Mouse (Mus musculus): Measurements from ENCODE around the gene Ucp1. TPM values are rescaled to one million over a fixed set of nuclear protein-coding genes. Genes with fewer than 3 reads are reported as not detected.
"Not testable (repeated sequence)": the region's sequence is repeated elsewhere in the genome, so short reads cannot be mapped to it uniquely, and the experiment has no call there.

The Ucp1 gene
- polyA plus RNA-seq, 1 experiment from 2014 or later: not detected

DNA sequence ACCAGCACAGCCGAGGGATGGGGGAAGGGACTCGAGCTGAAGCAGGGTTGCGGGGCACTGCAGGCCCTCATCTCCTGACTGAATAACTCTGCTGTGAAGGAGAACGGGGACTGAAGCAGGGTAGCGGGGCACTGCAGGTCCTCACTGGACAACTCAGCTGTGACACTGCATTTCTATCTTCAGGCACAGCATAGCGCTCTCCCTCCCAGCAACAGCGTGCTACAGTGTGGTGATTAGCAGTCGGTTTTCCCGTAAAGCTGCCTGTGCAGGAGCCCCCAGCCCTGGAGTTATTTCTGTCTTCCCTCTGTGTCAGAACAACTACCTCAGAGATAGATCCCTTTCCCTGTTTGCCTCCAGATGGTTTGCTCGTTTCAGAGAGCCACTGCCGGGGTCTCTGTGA lies 15.7 kb upstream of the Ucp1 start:
- H3K36me3 ChIP-seq (ENCODE audit: control insufficient read depth, insufficient read depth, low read length): no peaks in the 10 kb centered on the region
- H3K4me1 ChIP-seq (ENCODE audit: control insufficient read depth, insufficient read depth, low read length): no peaks in the 10 kb centered on the region
- no peak overlapping the region for H3K4me2 ChIP-seq (ENCODE audit: low read depth, low read length)
- ATAC-seq: no peak
- WGBS: 61% methylated on average over 11 of the region's 11 CpGs
- no peak overlapping the region for H3K27ac ChIP-seq (ENCODE audit: low read length)
- no peaks in the 10 kb centered on the region for H3K9me3 ChIP-seq (ENCODE audit: control insufficient read depth, low read length)
- H3K27me3 ChIP-seq (replicated peaks; ENCODE audit: control insufficient read depth, insufficient read depth, low read length): no peaks in the 10 kb centered on the region
- H3K9ac ChIP-seq (ENCODE audit: low read depth, low read length): no peak overlapping the region
- no peak overlapping the region for H3K4me3 ChIP-seq (ENCODE audit: low read length)

DNA sequence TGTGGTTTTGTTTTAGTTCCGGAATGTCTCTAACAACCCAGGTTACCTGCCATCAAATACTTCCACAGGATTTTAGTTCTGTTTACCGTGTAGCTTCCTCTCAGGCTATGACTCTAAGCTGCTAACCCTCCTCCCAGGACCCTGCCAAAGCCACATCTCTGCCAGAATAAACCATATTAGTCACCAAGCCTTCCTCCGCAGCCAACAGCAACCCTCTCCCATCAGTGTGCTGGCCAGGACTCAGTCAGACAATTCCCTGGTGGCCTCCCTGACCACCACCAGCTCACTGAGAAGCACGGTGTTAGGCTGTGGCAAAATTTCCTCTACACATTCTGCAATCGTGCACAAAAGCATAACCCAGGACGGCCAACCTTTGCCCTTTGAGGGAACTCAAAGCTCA lies 11.7 kb upstream of the Ucp1 start:
- H3K9me3 ChIP-seq (ENCODE audit: control insufficient read depth, low read length): no peaks in the 10 kb centered on the region
- no peak overlapping the region for H3K4me2 ChIP-seq (ENCODE audit: low read depth, low read length)
- H3K27ac ChIP-seq (ENCODE audit: low read length): no peak overlapping the region
- no peaks in the 10 kb centered on the region for H3K4me1 ChIP-seq (ENCODE audit: control insufficient read depth, insufficient read depth, low read length)
- H3K27me3 ChIP-seq (replicated peaks; ENCODE audit: control insufficient read depth, insufficient read depth, low read length): no peaks in the 10 kb centered on the region
- H3K36me3 ChIP-seq (ENCODE audit: control insufficient read depth, insufficient read depth, low read length): no peaks in the 10 kb centered on the region
- ATAC-seq: no peak
- no peak overlapping the region for H3K4me3 ChIP-seq (ENCODE audit: low read length)
- no peak overlapping the region for H3K9ac ChIP-seq (ENCODE audit: low read depth, low read length)
- WGBS: 82% methylated on average over 6 of the region's 6 CpGs

GRCm38 (mm10) chr8:83285391-83285790 lies 4.8 kb upstream of the Ucp1 start:
- H3K9me3 ChIP-seq (ENCODE audit: control insufficient read depth, low read length): no peaks in the 10 kb centered on the region
- no peaks in the 10 kb centered on the region for H3K36me3 ChIP-seq (ENCODE audit: control insufficient read depth, insufficient read depth, low read length)
- no peak overlapping the region for H3K4me3 ChIP-seq (ENCODE audit: low read length)
- no peak overlapping the region for H3K27ac ChIP-seq (ENCODE audit: low read length)
- no peak for ATAC-seq
- H3K9ac ChIP-seq (ENCODE audit: low read depth, low read length): no peak overlapping the region
- peaks cover 4% of the 10 kb centered on the region; the same call in 1 of the 2 replicates for H3K4me1 ChIP-seq (ENCODE audit: control insufficient read depth, insufficient read depth, low read length)
- peaks cover 6% of the 10 kb centered on the region; the same call in 1 of the 2 replicates for H3K27me3 ChIP-seq (replicated peaks; ENCODE audit: control insufficient read depth, insufficient read depth, low read length)
- no peak overlapping the region for H3K4me2 ChIP-seq (ENCODE audit: low read depth, low read length)
- 76% methylated on average over 8 of the region's 8 CpGs for WGBS

- Histone ChIP-seq H3K9me3 (ENCODE audit: control insufficient read depth, low read length) (no peaks in the 10 kb centered on the region), H3K4me3 (ENCODE audit: low read length) (no peak overlapping the region), H3K36me3 (ENCODE audit: control insufficient read depth, insufficient read depth, low read length) (no peaks in the 10 kb centered on the region), H3K27me3 (replicated peaks; ENCODE audit: control insufficient read depth, insufficient read depth, low read length) (no peaks in the 10 kb centered on the region), H3K4me2 (ENCODE audit: low read depth, low read length) (no peak overlapping the region), H3K27ac (ENCODE audit: low read length) (no peak overlapping the region), H3K4me1 (ENCODE audit: control insufficient read depth, insufficient read depth, low read length) (no peaks in the 10 kb centered on the region), H3K9ac (ENCODE audit: low read depth, low read length) (no peak overlapping the region)
- no peak for ATAC-seq
- WGBS: 61% methylated on average over 4 of the region's 4 CpGs
Measured at GRCm38 (mm10) chr8:83297375-83297774, 7.2 kb downstream of the Ucp1 start.

DNA sequence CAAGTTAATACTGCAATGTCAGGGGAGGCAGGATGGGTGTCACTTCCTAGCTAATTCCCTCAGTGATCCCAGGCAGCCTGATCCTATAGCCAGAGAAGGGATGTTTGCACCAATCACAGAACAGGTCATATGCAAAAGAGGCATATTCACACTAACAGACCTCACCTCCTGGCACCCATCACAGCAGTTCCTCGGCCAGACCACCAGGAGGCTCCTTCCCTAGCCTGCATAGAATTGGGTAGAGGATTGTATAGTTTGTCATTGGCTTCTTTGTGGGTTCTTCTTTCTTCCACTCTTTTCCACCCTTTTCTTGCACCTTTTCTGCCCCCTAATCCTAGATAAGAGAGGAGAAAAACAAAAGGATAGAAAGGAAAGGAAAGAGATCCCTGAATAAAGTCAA lies 10.0 kb downstream of the Ucp1 start:
- no peaks in the 10 kb centered on the region for H3K27me3 ChIP-seq (replicated peaks; ENCODE audit: control insufficient read depth, insufficient read depth, low read length)

GRCm38 (mm10) chr8:83304946-83305345 lies 14.8 kb downstream of the Ucp1 start:
- no peaks in the 10 kb centered on the region for H3K27me3 ChIP-seq (replicated peaks; ENCODE audit: control insufficient read depth, insufficient read depth, low read length)
- no peaks in the 10 kb centered on the region for H3K9me3 ChIP-seq (ENCODE audit: control insufficient read depth, low read length)
- no peak overlapping the region for H3K27ac ChIP-seq (ENCODE audit: low read length)
- H3K4me1 ChIP-seq (ENCODE audit: control insufficient read depth, insufficient read depth, low read length): no peaks in the 10 kb centered on the region
- H3K4me2 ChIP-seq (ENCODE audit: low read depth, low read length): no peak overlapping the region
- no peaks in the 10 kb centered on the region for H3K36me3 ChIP-seq (ENCODE audit: control insufficient read depth, insufficient read depth, low read length)
- H3K4me3 ChIP-seq (ENCODE audit: low read length): no peak overlapping the region
- H3K9ac ChIP-seq (ENCODE audit: low read depth, low read length): no peak overlapping the region
- WGBS: 94% methylated on average over 1 of the region's 1 CpGs
- no peak for ATAC-seq

More for the DNA sequence above, 10.0 kb downstream of the Ucp1 start:
- H3K4me1 ChIP-seq (ENCODE audit: control insufficient read depth, insufficient read depth, low read length): no peaks in the 10 kb centered on the region
- H3K27ac ChIP-seq (ENCODE audit: low read length): no peak overlapping the region
- ATAC-seq: no peak
- no peak overlapping the region for H3K9ac ChIP-seq (ENCODE audit: low read depth, low read length)
- H3K4me3 ChIP-seq (ENCODE audit: low read length): no peak overlapping the region
- H3K4me2 ChIP-seq (ENCODE audit: low read depth, low read length): no peak overlapping the region
- 52% methylated on average over 1 of the region's 1 CpGs for WGBS
- H3K36me3 ChIP-seq (ENCODE audit: control insufficient read depth, insufficient read depth, low read length): no peaks in the 10 kb centered on the region
- H3K9me3 ChIP-seq (ENCODE audit: control insufficient read depth, low read length): no peaks in the 10 kb centered on the region

DNA sequence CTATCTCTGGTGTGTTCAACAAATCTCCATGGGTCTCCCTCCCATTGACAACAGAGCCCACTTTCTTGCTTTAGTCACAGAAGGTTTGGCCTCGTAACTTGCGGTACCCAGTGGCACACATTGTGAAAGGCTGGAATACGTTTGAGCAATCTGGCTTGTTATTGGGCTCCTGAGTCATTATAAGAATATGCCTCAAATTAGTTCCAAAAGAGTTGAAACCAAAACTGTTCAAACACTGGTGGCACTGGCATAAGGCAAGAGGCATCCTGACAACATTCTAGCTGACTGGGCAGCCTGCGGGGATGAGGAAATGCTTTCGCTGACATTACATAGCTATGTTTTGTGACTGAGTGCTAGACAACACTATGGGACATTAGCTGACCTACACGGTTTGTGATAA lies 19.7 kb downstream of the Ucp1 start:
- Histone ChIP-seq H3K27ac (ENCODE audit: low read length) (no peak overlapping the region), H3K9me3 (ENCODE audit: control insufficient read depth, low read length) (no peaks in the 10 kb centered on the region), H3K27me3 (replicated peaks; ENCODE audit: control insufficient read depth, insufficient read depth, low read length) (no peaks in the 10 kb centered on the region), H3K4me2 (ENCODE audit: low read depth, low read length) (no peak overlapping the region), H3K9ac (ENCODE audit: low read depth, low read length) (no peak overlapping the region), H3K36me3 (ENCODE audit: control insufficient read depth, insufficient read depth, low read length) (no peaks in the 10 kb centered on the region), H3K4me1 (ENCODE audit: control insufficient read depth, insufficient read depth, low read length) (no peaks in the 10 kb centered on the region), H3K4me3 (ENCODE audit: low read length) (no peak overlapping the region)
- ATAC-seq: no peak
- 89% methylated on average over 6 of the region's 6 CpGs for WGBS

GRCm38 (mm10) chr8:83315084-83315483 lies 24.9 kb downstream of the Ucp1 start:
- not testable (repeated sequence) for H3K27ac ChIP-seq (ENCODE audit: low read length); H3K27me3 ChIP-seq (replicated peaks; ENCODE audit: control insufficient read depth, insufficient read depth, low read length); ATAC-seq; H3K9me3 ChIP-seq (ENCODE audit: control insufficient read depth, low read length); H3K4me3 ChIP-seq (ENCODE audit: low read length); H3K36me3 ChIP-seq (ENCODE audit: control insufficient read depth, insufficient read depth, low read length); H3K4me1 ChIP-seq (ENCODE audit: control insufficient read depth, insufficient read depth, low read length); H3K4me2 ChIP-seq (ENCODE audit: low read depth, low read length); H3K9ac ChIP-seq (ENCODE audit: low read depth, low read length)
- 83% methylated on average over 4 of the region's 4 CpGs for WGBS

GRCm38 (mm10) chr8:83315691-83316090 lies 25.5 kb downstream of the Ucp1 start:
- Histone ChIP-seq H3K36me3 (ENCODE audit: control insufficient read depth, insufficient read depth, low read length) (no peaks in the 10 kb centered on the region), H3K4me1 (ENCODE audit: control insufficient read depth, insufficient read depth, low read length) (no peaks in the 10 kb centered on the region)
- WGBS: 87% methylated on average over 2 of the region's 2 CpGs

GRCm38 (mm10) chr8:83320543-83320942 lies 30.4 kb downstream of the Ucp1 start:
- H3K9me3 ChIP-seq (ENCODE audit: control insufficient read depth, low read length): no peaks in the 10 kb centered on the region
- H3K9ac ChIP-seq (ENCODE audit: low read depth, low read length): no peak overlapping the region
- H3K36me3 ChIP-seq (ENCODE audit: control insufficient read depth, insufficient read depth, low read length): peaks cover 4% of the 10 kb centered on the region; the same call in 1 of the 2 replicates
- no peak overlapping the region for H3K4me3 ChIP-seq (ENCODE audit: low read length)
- ATAC-seq: no peak
- no peak overlapping the region for H3K27ac ChIP-seq (ENCODE audit: low read length)
- H3K27me3 ChIP-seq (replicated peaks; ENCODE audit: control insufficient read depth, insufficient read depth, low read length): no peaks in the 10 kb centered on the region
- WGBS: 90% methylated on average over 3 of the region's 3 CpGs
- H3K4me2 ChIP-seq (ENCODE audit: low read depth, low read length): no peak overlapping the region
- H3K4me1 ChIP-seq (ENCODE audit: control insufficient read depth, insufficient read depth, low read length): no peaks in the 10 kb centered on the region

More at GRCm38 (mm10) chr8:83315691-83316090, 25.5 kb downstream of the Ucp1 start:
- no peaks in the 10 kb centered on the region for H3K9me3 ChIP-seq (ENCODE audit: control insufficient read depth, low read length)
- H3K4me3 ChIP-seq (ENCODE audit: low read length): no peak overlapping the region
- ATAC-seq: no peak
- no peak overlapping the region for H3K4me2 ChIP-seq (ENCODE audit: low read depth, low read length)
- no peak overlapping the region for H3K9ac ChIP-seq (ENCODE audit: low read depth, low read length)
- H3K27me3 ChIP-seq (replicated peaks; ENCODE audit: control insufficient read depth, insufficient read depth, low read length): no peaks in the 10 kb centered on the region
- no peak overlapping the region for H3K27ac ChIP-seq (ENCODE audit: low read length)

Measured in intestine, embryonic 16.5 days (tissue).